Mouse (Mus musculus): ENCODE data around the gene Slc1a3. TPM values are rescaled to one million over a fixed set of nuclear protein-coding genes. Genes with fewer than 3 reads are reported as not detected.

Slc1a3 gene
- total and polyA plus RNA-seq, 3 experiments, result 4.5 to 12.6 (median 6.5) TPM

- no peak overlapping the region for H3K4me2 ChIP-seq (ENCODE audit: insufficient read depth, low read depth, poor library complexity, severe bottlenecking)
- TF ChIP-seq KAT2A (IDR thresholded peaks at IDR 0.05; ENCODE audit: insufficient replicate concordance, low read length) (no peak), CTCF (conservative IDR thresholded peaks at IDR 0.05 in 1 of 2, IDR thresholded peaks at IDR 0.05 in 1 of 2; ENCODE audit: low read depth in 2 of 2, low read length in 2 of 2) (no peak), SIN3A (IDR thresholded peaks at IDR 0.05; ENCODE audit: low read length) (no peak), GABPA (IDR thresholded peaks at IDR 0.05; ENCODE audit: insufficient replicate concordance, low read depth, low read length) (no peak), ZC3H11A (IDR thresholded peaks at IDR 0.05; ENCODE audit: low read depth, low read length) (no peak), SMC3 (IDR thresholded peaks at IDR 0.05; ENCODE audit: low read depth, low read length) (no peak), E2F4 (IDR thresholded peaks at IDR 0.05; ENCODE audit: insufficient replicate concordance, low read depth, low read length) (no peak), MYC (IDR thresholded peaks at IDR 0.05; ENCODE audit: low read depth, low read length) (no peak), POLR2AphosphoS2 (IDR thresholded peaks at IDR 0.05; ENCODE audit: low read depth, low read length) (no peak), CHD2 (IDR thresholded peaks at IDR 0.05; ENCODE audit: low read length) (no peak), JUND (conservative IDR thresholded peaks at IDR 0.05; ENCODE audit: low read depth, low read length) (no peak), EP300 (IDR thresholded peaks at IDR 0.05; ENCODE audit: low read length) (no peak), IRF4 (IDR thresholded peaks at IDR 0.05; ENCODE audit: low read depth, low read length) (no peak), MEF2A (IDR thresholded peaks at IDR 0.05; ENCODE audit: borderline replicate concordance, low read depth, low read length) (no peak)
- peaks cover 0 to 12% of the 10 kb centered on the region in 2 experiments; a peak in 1 of 4 replicates for H3K4me1 ChIP-seq (ENCODE audit: control insufficient read depth in 1 of 2, insufficient read depth in 2 of 2)
- no peaks in the 10 kb centered on the region for H3K9me3 ChIP-seq (replicated peaks; ENCODE audit: low read length)
- H3K36me3 ChIP-seq (replicated peaks in 1 of 2; ENCODE audit: control insufficient read depth in 1 of 2, insufficient read depth in 1 of 2, low read length in 1 of 2), result peaks cover 0 to 6% of the 10 kb centered on the region in 2 experiments
- no peaks in the 10 kb centered on the region for H3K79me2 ChIP-seq (replicated peaks; ENCODE audit: control insufficient read depth, extremely low read depth, insufficient read depth, poor library complexity, severe bottlenecking)
- H3K27me3 ChIP-seq (replicated peaks), result no peaks in the 10 kb centered on the region
- no peak overlapping the region for H3K27ac ChIP-seq (ENCODE audit: insufficient read depth, low read depth)
- no peak overlapping the region for H3K9ac ChIP-seq (ENCODE audit: insufficient read depth, low read depth)
- DNase-seq (ENCODE audit: extremely low read depth), result no peak
- H3K4me3 ChIP-seq (replicated peaks in 1 of 3; ENCODE audit: low read depth in 2 of 3, low read length in 2 of 3, poor library complexity in 1 of 3), result no peak overlapping the region
- in situ Hi-C loops (cut with MboI; ENCODE audit: low pct_ligation_motif_present, low pct_unique_long_range_greater_than_20kb, low sequenced_read_pairs) (no loop called here), dilution Hi-C loops (cut with MboI; ENCODE audit: extremely low pct_ligation_motif_present, extremely low pct_unique_long_range_greater_than_20kb, low sequenced_read_pairs) (no loop called here)
Measured at GRCm38 (mm10) chr15:8655251-8655650, 55.3 kb downstream of the Slc1a3 start.

GRCm38 (mm10) chr15:8652637-8653036 is 57.9 kb downstream of the Slc1a3 start:
- H3K79me2 ChIP-seq (replicated peaks; ENCODE audit: control insufficient read depth, extremely low read depth, insufficient read depth, poor library complexity, severe bottlenecking), result no peaks in the 10 kb centered on the region
- no peaks in the 10 kb centered on the region for H3K27me3 ChIP-seq (replicated peaks)
- no peak overlapping the region for H3K4me2 ChIP-seq (ENCODE audit: insufficient read depth, low read depth, poor library complexity, severe bottlenecking)
- peaks cover 6 to 8% of the 10 kb centered on the region in 2 experiments for H3K36me3 ChIP-seq (replicated peaks in 1 of 2; ENCODE audit: control insufficient read depth in 1 of 2, insufficient read depth in 1 of 2, low read length in 1 of 2)
- dilution Hi-C loops (cut with MboI; ENCODE audit: extremely low pct_ligation_motif_present, extremely low pct_unique_long_range_greater_than_20kb, low sequenced_read_pairs), result no loop called here
- DNase-seq (ENCODE audit: extremely low read depth), result no peak
- no peak overlapping the region for H3K9ac ChIP-seq (ENCODE audit: insufficient read depth, low read depth)
- no peak overlapping the region for H3K27ac ChIP-seq (ENCODE audit: insufficient read depth, low read depth)
- in situ Hi-C loops (cut with MboI; ENCODE audit: low pct_ligation_motif_present, low pct_unique_long_range_greater_than_20kb, low sequenced_read_pairs), result no loop called here
- no peak overlapping the region for H3K4me3 ChIP-seq (replicated peaks in 1 of 3; ENCODE audit: low read depth in 2 of 3, low read length in 2 of 3, poor library complexity in 1 of 3)
- TF ChIP-seq RAD21 (IDR thresholded peaks at IDR 0.05; ENCODE audit: low read depth, low read length) (no peak), ELF1 (IDR thresholded peaks at IDR 0.05; ENCODE audit: low read depth, low read length) (no peak), IRF4 (IDR thresholded peaks at IDR 0.05; ENCODE audit: low read depth, low read length) (no peak), SMC3 (IDR thresholded peaks at IDR 0.05; ENCODE audit: low read depth, low read length) (no peak), TCF12 (IDR thresholded peaks at IDR 0.05; ENCODE audit: low read depth, low read length) (no peak), UBTF (IDR thresholded peaks at IDR 0.05; ENCODE audit: low read depth, low read length) (no peak), ZC3H11A (IDR thresholded peaks at IDR 0.05; ENCODE audit: low read depth, low read length) (no peak), NELFE (IDR thresholded peaks at IDR 0.05; ENCODE audit: low read depth, low read length) (no peak), MYC (IDR thresholded peaks at IDR 0.05; ENCODE audit: low read depth, low read length) (no peak)
- peaks cover 0 to 12% of the 10 kb centered on the region in 2 experiments; a peak in 1 of 4 replicates for H3K4me1 ChIP-seq (ENCODE audit: control insufficient read depth in 1 of 2, insufficient read depth in 2 of 2)
- H3K9me3 ChIP-seq (replicated peaks; ENCODE audit: low read length), result no peaks in the 10 kb centered on the region
